Mouse (Mus musculus) WW6 (cell line): ENCODE results near the gene Mctp1.
"Not testable (repeated sequence)": the region's sequence is repeated elsewhere in the genome, so short reads cannot be mapped to it uniquely, and the experiment has no call there.

Source experiments
- DNase-seq: peaks from one replicate; pipeline ENCODE4 v3.0.0-alpha.2; 2013; ENCODE audit warnings: low read depth, low spot score

Gene Mctp1

DNA sequence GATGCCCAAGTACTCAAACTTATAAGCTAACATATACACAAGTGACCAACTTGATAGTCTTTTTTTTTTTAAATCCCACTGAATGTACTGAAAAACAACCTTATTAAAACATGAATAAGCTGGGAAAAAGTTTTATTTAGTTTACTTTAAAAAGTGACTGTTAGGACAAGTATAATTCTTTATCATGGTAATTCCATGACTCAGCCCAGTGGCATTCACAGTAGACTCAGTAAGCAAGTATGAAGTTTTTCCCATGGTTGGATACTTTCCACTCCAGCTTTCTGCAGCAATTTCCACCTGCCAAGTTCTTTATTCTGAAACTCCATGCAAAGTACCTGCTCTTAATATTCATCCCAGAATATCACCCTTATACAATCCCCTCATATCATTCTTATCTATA lies 97.3 kb downstream of the Mctp1 start:
- DNase-seq = no peak

DNA sequence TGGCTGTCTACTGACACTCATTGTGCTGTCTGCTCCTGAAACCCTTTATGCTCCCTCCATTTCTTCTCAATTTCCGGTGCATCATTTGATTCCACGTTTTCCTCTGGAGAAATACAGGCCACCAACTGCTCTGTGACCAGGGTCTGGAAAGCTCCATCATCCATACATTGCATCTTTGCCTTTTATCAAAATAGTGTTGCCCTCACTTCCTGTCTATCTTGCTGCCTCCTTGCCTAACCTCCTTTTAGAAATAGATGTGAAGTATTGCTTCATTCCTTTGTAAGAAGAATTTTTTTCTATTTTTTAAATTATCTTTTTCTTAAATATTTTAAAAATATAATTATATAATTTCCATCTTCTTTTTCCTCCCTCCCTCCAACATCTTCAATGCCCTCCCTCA lies 98.7 kb downstream of the Mctp1 start:
- DNase-seq = no peak

DNA sequence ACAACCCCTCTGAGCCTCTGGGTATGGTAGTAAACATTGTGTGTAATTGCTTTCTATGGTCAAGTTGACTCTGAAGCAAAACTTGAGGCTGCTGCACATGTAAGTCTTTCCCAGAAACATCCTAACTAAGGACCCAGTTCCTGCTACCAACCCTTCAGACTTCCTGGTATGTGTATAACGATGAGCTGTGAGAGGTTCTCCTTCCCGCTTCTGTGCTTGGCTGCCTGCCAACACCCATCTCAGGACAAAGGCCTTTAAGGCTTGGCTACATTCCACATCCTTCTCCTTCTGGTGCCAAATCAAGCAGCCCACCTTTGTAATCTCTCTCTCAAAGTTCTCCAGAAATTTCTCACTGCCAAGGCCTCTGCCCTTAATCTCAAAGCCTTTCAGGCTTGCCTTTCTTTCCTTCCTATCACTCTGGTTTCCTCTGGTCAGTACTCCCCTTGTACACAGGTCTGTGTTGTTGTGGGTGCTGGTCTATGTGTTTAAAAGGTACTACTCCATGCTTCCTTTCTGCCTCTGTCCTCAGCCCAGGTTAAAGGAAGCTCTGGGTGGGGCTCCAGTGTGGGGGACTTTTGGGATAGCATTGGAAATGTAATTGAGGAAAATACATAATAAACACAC lies 99.9 kb downstream of the Mctp1 start:
- DNase-seq = peak; percentile 9

DNA sequence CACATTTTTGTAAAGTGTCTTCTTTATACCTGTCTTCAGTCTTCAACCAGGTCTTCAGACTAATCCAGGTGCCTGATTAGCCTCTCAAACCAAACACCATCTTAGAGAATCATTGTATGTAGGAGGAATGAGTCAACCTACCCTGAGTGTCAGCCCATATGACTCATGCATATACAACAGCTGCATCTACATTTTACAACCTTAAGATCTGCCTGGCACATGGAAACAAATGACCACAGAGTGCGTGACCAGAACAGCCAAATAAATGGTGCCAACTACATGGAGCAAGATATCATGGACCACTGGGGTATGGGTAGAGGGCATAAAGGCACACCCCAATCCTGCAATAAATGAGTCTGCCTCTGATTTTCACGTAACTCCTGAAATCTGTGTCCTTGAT lies 131.6 kb downstream of the Mctp1 start:
- DNase-seq = no peak

DNA sequence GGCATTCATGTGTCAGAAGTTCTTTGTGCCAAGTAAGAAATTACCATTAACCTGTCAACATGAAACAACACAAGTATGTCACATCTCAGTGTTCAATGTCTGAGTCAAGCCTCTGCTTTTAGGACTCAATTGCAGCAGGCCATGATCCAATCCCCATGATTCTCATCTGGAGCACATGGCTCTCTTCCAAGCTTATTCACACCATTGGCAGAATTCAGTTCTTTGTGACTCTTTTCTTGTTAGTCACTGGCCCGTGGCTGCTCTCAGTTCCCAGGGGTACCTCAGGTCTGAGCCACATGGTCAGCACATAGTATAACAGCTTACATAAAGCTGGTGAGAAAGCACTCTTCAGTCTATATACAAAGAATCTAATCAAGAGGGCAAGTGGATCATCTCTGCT lies 138.8 kb downstream of the Mctp1 start:
- DNase-seq = no peak

- no peak for DNase-seq
These were observed 143.0 kb downstream of the Mctp1 start for GRCm38 (mm10) chr13:76527326-76527725.

DNA sequence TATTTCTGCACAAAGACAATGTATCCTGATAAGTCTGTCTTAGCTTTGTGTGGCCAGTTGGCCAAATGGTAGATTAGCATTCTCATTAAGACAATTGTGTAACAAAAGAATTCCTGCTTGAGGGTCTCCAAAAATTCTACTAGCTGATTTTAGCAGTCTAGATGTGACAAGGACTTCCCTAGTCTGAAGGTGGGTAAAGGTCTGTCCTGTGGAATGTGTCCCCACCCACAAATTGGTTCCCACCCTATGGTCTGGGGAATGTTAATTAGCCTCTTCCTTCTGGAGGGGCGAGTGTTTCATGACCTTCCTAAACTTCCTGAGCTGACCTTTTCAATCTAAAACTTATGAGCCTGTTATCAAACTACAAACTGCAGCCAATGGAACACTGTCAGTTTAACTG lies 143.4 kb downstream of the Mctp1 start:
- no peak for DNase-seq

DNA sequence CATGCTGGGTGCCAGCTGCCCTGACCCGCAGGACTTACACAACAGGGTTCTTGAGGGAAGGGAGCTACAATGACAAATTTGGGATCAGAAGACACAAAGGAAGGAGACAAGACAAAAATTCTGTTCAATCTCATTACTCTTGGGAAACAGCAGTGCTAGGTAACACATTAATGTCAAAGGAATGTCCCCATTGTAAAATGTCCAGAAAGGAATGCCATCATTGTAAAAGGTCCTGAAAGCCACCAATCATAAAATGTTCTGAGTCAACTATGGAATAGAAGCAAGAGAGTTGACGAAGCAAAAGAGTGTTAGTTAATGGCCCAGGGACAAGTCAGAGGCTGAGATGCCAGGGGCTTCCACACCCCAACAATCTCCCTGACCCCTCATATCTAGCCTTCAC lies 145.6 kb downstream of the Mctp1 start:
- DNase-seq = no peak

DNA sequence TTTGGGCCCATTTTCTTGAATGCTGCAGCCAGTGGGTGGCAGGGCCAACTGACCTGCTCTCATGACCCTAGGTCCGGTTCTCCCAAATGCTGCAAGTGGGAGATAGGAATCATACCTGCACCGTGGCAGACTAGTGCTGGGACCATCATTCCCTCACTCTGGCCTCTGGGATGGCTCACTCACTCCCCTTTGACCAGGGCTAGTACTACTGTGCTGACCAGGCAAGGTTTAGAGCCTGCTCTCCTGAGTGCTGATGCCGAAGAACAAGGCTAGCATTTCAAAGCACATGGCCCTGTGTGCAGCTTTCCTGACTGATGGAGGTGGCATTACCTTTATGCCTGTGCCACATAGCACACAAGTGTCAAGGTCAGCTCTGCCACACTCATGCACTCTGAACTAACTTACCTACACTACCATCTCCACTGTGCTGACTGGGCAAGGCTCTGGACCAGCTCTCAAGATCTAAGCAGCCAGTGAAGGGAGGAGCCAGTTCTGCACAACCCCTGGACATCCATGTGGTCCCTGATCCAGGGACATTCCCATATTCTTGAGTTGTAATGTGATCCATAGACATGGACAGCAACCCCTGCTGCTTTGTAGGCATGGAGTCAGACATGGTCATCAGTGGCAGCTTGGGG lies 146.7 kb downstream of the Mctp1 start:
- DNase-seq = no peak

GRCm38 (mm10) chr13:76547854-76548253 lies 163.5 kb downstream of the Mctp1 start:
- no peak for DNase-seq

- DNase-seq = no peak
These were observed 176.6 kb downstream of the Mctp1 start for GRCm38 (mm10) chr13:76560918-76561317.

DNA sequence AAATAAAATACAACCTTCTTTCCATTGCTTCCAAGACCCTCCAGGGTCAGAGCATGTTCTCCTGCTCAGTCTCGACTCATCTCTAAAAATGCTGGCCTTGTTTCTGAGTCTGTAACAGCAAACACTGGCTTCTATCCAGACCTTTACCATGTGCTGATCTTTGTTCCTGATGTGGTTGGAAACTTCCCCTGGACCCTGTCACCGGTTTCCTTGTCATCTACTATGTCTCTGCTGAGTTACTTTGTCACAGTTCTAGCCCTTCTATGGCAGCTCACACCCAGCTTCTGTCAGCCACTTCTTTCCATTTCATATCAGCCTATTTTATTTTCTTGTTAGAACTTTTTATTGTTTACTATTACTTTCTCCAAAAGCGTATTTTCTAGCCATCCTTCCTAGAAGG lies 177.3 kb downstream of the Mctp1 start:
- no peak for DNase-seq

GRCm38 (mm10) chr13:76564061-76564460 lies 179.7 kb downstream of the Mctp1 start:
- DNase-seq = no peak

DNA sequence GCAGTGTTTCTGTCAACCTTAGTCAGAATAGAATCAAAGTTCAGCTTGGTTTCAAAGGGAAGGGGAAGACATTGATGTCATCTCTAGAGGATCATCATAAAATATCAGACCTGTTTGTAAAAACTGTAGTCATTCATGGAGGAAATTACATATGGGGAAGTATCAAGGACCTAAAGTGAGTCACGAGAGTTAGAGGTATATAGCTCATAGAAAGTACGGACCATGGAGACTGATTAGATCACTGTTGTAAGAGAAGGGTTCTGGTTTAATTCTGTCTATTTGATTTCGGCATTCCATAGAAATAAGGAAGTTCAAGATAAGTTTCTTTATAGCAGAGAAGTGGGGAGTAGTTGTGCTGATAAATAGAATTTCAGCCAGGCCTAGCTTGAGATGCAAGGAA lies 181.7 kb downstream of the Mctp1 start:
- no peak for DNase-seq

DNA sequence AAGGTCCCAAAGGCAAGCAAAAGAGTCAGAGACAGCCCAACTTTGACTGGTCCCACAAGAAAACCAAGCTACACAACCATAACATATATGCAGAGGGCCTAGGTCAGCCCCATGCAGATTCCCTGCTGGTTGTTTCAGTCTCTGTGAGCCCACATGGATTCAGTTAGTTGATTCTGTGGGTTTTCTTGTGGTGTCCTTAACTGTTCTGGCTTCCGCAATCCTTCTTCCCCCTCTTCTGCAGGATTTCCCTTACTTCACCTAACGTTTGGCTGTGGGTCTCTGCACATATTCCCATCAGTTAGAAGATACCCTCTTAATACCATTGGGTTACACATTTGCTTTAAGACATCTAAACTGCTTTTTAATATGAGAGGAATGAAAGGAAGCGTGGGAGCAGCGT lies 183.1 kb downstream of the Mctp1 start:
- DNase-seq = no peak

- DNase-seq = no peak
These were observed 184.4 kb downstream of the Mctp1 start for GRCm38 (mm10) chr13:76568569-76569211.

DNA sequence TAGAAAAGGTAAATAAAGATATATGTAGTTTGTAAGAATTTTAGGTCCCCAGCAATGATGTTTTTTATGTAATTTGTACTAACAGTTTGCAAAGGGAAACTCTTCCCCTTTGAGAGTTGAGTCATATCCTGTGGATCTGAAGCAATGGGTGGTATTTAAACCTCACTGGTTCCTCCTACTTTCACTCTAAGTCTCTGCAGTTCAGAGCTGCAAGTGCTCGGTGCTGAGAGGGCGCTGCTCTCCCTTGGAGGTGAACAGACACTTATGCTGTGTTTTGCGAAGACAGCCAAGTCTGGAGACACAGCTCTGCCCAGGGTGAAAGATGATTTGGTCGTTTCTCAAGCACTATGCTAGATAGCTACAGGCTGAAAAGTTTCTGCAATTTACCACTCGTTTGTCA lies 195.1 kb downstream of the Mctp1 start:
- DNase-seq = no peak

GRCm38 (mm10) chr13:76585447-76585846 lies 201.1 kb downstream of the Mctp1 start:
- no peak for DNase-seq

DNA sequence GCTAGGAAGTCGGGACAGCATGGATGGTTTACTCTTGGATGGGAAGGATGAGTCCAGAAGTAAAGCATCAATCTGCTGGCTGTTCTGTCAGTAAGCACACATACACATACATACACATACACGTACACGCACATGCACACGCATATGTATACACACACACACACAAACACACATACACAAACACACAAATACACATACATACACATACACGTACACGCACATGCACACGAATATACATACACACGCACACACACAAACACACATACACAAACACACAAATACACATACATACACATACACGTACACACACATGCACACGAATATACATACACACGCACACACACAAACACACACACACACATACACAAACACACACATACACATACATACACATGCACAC lies 206.4 kb downstream of the Mctp1 start:
- not testable (repeated sequence) for DNase-seq

GRCm38 (mm10) chr13:76591189-76591588 lies 206.9 kb downstream of the Mctp1 start:
- DNase-seq = no peak

GRCm38 (mm10) chr13:76591692-76592091 lies 207.4 kb downstream of the Mctp1 start:
- no peak for DNase-seq

GRCm38 (mm10) chr13:76592908-76593307 lies 208.6 kb downstream of the Mctp1 start:
- DNase-seq = no peak

- no peak for DNase-seq
These were observed 212.7 kb downstream of the Mctp1 start for GRCm38 (mm10) chr13:76597005-76597404.
